ENCODE assay signal across 23 mouse cellular contexts in genomic region chr17:65924218-65924617, GRCm38 (mm10).
"Had no signal": no experiment of that assay in that cellular context is flagged by ENCODE, and none has a peak within 500 bp of the region (broad histone marks: within the 10 kb centered on the region; RNA-seq: fewer than 3 reads in every experiment).

No protein-coding gene starts in this region.

- H3K9me3 ChIP-seq: heart, embryonic 10.5 days; heart, embryonic 12.5 days; hindbrain, embryonic 10.5 days; hindbrain, embryonic 12.5 days; intestine, embryonic 15.5 days; limb, embryonic 10.5 days; limb, embryonic 12.5 days had no signal

- H3K4me1 ChIP-seq: heart, embryonic 12.5 days; hindbrain, embryonic 10.5 days; hindbrain, embryonic 12.5 days; limb, embryonic 10.5 days; limb, embryonic 12.5 days had no signal

- H3K27ac ChIP-seq: heart, embryonic 10.5 days; hindbrain, embryonic 10.5 days; hindbrain, embryonic 12.5 days; hindbrain, embryonic 14.5 days; intestine, embryonic 15.5 days; layer of hippocampus, adult 2 months; left cerebral cortex, adult 2 months; limb, embryonic 10.5 days; limb, embryonic 12.5 days had no signal

- H3K27me3 ChIP-seq: heart, embryonic 12.5 days; hindbrain, embryonic 12.5 days; intestine, embryonic 15.5 days; limb, embryonic 12.5 days had no signal

- H3K9ac ChIP-seq: forebrain, postnatal 0 days; heart, embryonic 12.5 days; hindbrain, embryonic 12.5 days; hindbrain, embryonic 14.5 days; intestine, embryonic 15.5 days; limb, embryonic 12.5 days had no signal

- DNase-seq: forebrain, postnatal 0 days; gastrocnemius, postnatal 14 days; gastrocnemius, postnatal 36 days; heart, adult 18-20 months; heart, postnatal 10 days; heart, postnatal 4 days; kidney, adult 18-20 months; kidney, adult 8-10 months; kidney, postnatal 14 days; kidney, postnatal 4 days had no signal

- ATAC-seq: forebrain, postnatal 0 days; hindbrain, embryonic 16.5 days; inflammation-experienced regulatory T-cells, adult 6 months; intestine, embryonic 15.5 days; intestine, postnatal 0 days had no signal

- H3K4me3 ChIP-seq: heart, embryonic 10.5 days; heart, embryonic 12.5 days; hindbrain, embryonic 10.5 days; hindbrain, embryonic 12.5 days; intestine, embryonic 15.5 days; layer of hippocampus, adult 2 months; left cerebral cortex, adult 2 months; limb, embryonic 10.5 days; limb, embryonic 12.5 days had no signal

- H3K4me2 ChIP-seq: heart, embryonic 12.5 days; hindbrain, embryonic 12.5 days; hindbrain, embryonic 14.5 days; intestine, embryonic 15.5 days; limb, embryonic 12.5 days had no signal
